Mouse (Mus musculus) kidney, adult 8-10 months (tissue): ENCODE measurements at regions not wholly inside any gene's neighbourhood (a gene's known extent, or its start where the extent isn't known, plus 50 kb on each side); places are given as distances from the start of the nearest gene placed in this dataset.
A peak's percentile ranks its signal among the peaks of the same experiment; 100 is the strongest.

Experiments used
- DNase-seq, 2 experiments: peaks; one replicate each; pipeline ENCODE4 v3.0.0; 2022

DNA sequence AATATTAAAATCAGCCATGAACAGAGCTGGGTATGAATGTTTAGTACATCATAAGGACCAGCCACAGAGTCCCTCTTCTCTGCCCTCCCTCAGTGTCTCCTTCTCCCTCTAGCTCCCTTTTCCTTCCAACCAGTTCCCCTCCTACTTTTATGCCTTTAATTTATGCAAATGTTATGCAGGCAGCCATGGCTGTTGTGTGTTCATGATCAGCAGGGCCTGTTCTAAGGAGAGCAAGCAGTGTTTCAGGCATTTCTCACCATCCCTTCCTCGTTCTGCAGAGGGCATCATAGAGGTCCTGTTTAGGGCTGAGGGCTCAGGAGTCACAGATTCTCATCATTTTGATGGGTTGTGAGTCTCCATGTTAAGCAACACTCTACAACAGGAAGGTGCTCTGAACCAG is 162.4 kb upstream of the Dkk2 start:
- no peak for DNase-seq

DNA sequence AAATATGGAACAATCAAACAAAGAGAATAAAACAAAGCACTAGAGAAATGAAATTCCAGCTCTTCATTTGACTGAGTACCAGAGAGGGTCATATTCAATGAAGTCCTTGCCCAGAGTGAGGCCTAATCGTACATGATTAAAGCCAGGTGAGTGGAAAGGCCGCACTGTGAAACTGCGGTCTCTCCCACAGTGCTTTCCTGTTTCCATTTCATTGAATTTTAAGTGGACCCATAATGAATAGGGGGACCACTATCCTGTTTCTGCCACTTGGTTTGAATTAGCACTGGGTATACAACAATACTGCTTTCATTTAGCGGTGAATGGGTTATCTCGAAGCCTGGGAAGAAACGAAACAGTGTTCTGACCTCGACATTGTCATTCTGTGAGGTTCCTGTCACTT is 144.2 kb upstream of the Dkk2 start:
- no peak for DNase-seq

DNA sequence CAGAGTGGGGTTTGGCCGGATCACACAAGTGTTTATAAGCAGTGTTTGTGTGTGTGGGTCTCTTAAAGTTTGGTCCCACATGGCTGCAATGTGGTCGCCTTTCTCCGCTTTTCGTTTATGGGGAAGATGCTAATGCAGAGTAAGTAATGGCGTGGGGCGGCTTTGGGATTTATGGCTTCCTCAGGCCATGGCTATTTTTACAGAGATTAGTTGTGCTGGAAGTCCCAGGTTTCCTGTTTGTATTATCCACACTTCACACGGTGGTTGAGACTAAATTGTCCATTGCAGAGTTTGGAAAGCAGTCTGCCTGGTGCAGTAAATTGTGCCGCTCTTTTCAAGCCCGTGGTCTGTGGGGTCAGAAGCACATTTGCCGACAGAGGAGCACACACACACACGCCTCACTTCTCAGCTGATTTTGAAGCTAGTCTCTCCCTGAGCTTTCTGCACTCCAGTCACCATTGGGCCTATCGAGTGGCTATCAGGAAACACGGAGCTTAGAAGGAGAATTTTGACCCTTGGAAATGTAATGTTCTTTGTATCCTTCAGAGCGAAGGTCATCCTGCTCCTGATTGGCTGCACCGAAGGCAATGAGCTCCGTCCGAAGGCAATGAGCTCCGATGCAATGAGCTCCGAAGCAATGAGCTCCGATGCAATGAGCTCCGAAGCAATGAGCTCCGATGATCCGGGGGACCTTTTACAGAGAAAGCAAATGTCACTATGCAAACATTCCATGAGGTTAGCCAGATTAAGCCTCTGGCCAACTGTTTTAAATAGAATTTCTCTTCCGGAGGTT is 142.9 kb upstream of the Dkk2 start:
- DNase-seq: peak; percentile 37 to 38

DNA sequence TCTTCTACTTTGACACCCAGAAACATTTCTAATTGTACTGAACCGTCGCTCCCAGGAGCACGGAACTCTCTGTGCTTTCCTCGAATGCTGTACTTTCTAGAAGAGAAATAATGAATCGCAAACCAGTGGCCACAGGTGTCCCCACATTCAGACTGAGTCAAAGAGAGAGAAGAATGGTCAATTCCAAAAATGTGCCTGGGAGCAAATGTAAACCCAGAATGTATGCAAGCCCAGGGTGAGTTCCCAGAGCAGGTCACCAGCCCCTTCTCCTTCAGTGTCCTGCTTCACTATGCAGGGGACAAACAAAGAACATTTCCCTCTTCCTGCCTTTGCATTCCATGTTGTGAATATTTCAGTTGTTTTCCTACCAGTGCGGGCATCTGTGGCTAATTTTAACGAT is 141.7 kb upstream of the Dkk2 start:
- no peak for DNase-seq

DNA sequence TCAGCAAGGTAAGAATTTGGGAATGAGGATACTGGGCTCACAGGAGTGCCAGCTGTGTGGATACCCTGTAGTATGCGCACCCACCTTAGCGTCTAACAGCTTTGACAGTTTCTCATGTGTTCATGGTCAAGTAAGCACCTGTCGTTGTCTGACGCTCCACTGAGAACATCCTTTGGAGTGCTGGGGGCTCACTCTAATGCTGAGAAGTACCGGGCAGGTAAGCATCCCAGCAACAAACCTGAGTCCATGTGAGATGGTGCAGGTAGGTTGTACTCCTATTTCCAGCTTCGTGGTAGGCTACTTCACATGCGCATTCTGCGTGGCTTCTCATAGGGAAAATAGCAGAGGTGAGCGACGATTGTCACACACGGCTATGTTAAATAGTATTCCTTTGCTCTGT is 129.3 kb upstream of the Dkk2 start:
- DNase-seq: no peak

DNA sequence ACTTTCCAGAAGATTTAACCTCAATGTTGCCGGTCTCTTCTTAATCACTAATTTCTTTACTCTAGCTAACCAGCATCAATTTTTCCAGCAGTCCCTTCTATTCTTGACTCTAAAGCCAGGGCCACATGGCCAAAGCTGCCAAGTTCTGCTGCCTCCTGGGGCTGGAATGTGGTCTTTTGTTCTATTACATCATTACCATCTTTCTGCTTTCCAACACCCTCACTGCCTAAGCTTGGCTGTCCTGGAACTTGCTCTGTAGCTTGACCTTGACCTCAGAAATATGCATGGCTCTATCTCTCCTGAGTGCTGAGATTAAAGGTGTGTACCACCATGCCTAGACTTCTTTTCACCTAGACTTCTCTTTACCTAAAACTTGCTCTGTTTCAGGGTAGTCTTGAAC is 124.5 kb upstream of the Dkk2 start:
- no peak for DNase-seq

DNA sequence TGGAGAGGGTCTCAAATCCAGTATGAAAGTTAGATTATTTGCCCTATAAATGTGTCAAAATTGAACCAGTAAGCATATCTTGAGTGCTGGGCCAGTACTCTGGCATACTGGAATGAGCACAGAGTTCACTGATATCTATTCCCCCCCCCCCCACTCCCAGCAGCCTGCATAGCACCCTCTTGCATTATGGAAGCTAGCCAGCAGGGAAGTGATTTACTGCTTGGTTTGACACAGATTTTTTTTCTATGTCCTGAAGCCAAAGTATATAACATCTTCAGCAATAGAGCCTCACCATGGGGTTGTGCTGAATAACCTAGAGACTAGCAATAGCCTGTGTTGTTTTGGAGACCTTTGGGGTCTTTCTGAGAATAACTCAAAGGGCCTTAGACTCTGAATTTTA is 123.5 kb upstream of the Dkk2 start:
- DNase-seq: no peak

DNA sequence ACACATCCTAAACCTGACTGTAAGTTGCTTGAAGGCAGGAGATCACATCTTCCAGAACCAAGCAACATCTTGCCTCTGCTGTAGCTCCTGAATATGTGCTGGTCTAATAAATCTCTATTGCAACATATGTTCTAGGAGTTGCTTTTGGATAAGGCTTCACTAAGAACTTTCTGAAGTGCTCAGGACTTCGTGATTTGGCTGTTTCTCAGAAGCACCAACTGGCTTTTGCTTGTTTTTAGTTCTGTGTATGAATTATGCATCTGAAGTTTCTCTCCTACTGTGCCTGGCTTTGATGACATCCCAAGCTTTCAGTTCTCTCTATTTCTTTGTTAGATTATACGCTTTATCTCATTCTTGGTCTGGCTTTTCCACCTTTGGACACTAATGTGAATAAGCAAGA is 122.2 kb upstream of the Dkk2 start:
- no peak for DNase-seq

DNA sequence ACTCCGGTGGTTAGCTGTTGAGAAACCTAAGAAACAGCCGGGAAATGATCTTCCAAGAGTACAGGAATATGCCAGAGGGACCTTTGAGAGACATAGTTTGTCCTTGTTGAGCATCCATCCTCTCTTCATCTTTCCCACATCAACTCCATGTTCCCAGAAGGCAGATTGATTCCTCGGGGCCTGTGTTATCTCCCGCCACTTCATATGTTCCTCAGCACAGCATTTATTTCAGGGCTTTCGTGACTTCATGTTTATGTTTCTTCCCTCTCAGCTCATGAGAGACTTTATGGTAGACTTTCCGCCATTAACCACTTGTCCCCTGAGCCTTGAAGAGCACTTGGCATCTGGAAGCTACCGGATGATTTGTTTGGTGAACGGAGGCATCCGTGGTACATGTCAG is 120.1 kb upstream of the Dkk2 start:
- no peak for DNase-seq

DNA sequence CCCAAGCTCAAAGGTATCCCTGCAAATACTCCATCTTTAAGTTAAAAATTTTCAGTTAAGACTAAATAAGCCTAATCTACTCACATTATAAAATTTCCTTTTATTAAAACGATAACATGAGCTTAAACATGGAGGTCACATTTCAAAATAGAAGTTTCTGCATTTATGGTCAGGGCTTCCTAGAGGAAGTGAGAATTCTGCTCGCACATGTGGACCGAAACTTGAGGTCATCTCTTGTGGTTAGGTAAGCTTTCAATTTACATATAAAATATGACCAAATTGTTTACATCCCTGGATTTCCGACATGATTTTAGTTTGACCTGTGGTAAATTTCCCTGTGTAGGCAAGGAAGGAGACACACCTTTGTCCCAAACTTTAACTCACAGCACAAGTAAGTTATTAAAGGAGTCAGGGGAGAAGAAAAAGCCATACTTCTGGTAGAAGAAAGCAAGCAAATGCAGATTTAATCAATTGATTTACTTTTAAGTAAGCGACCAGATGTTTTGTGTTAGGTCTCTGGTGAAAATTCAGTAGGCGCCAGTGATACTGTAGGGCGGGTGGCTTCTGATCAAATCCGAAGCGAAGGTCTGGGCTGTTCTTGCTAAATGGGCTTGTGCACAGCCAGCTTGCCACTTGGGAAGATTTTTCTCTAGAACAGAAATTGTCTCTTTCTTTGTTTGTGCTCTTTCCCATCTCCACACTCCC is 119.5 kb upstream of the Dkk2 start:
- no peak for DNase-seq

DNA sequence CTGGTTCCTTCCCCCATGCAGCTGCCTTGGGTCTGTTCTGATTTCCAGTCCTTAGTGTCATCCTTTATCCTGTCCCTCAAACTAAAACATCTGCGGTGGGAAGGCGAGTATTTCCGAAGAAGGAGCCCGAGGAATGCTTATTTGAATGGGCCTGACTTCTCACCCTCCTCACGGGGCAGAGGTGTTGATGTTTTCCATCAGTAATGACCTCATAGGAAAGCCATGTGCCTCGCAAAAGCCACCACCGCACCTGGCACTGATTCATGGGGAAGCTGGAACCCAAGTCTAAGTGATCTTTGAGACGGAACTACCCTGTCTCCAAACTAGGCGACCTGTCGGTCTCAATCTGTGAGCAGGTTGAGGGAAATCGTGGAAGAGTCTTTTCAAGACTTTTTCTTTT is 117.8 kb upstream of the Dkk2 start:
- DNase-seq: no peak

DNA sequence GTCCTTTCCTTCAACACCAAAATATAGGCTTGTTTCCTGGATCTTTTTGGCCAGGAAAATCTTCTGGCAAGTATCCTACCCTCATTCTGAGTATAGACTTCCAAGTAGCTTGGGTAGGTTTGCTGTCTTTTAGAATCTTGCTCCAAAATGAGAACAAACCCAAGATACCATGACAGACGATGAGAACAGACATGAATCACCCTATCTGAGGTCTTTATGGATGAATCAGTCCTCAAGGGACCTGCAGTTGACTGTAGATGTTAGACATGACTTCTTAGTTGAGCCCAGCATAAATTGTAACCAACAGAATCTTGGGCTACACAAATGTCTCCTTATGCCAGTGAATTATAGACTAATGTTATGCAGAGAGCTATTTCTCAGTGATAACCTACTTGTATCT is 114.3 kb upstream of the Dkk2 start:
- no peak for DNase-seq

DNA sequence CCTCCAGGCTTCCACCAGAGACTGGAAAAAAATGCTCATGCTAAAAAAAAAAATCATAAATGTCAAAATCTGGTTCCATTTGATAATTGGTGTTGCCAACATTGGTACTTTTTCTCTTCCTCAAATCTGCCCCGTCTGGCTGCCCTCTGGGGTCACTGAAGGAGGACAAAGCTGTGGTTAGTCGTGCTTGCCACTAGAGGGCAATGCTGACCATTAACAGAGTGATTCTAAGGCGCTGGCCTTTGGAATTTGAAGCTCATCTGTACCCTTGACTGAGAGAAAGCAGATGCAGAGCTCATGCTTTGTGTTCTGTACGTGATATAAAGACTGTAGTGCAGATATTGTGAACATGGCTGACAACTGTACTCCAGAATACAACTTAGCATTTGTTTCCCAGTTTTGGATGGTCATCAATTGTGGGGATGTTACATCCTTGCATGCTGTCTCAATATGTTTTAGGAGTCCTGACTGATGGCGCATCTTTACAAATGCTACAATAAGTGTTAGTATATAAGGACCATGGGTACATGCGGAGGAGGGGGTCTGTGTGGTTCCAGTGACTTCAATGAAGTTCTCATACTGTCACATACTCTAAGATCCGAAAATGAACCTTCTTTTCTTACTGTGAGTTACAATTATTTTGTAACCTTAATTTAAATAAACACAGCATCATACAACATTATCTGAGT is 109.0 kb upstream of the Dkk2 start:
- DNase-seq: peak; percentile 48 to 53

DNA sequence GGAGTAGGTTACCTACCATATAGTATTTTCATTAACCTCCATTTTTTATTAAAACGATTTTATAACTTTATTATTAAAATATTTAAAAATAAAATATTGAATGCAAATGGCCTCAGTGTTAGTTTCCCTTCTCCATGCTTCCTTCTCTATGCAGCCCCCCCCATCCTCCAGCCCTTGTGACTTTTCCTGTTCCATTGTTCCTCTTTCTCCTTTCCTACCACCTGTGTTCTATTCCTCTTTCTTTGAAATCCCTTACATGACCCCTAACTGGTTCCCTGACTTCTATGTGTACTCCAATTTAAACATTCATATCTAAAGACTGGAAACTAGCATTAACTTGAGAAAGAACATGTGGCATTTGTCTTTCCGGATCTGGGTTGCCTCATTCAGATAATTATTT is 101.8 kb upstream of the Dkk2 start:
- no peak for DNase-seq

DNA sequence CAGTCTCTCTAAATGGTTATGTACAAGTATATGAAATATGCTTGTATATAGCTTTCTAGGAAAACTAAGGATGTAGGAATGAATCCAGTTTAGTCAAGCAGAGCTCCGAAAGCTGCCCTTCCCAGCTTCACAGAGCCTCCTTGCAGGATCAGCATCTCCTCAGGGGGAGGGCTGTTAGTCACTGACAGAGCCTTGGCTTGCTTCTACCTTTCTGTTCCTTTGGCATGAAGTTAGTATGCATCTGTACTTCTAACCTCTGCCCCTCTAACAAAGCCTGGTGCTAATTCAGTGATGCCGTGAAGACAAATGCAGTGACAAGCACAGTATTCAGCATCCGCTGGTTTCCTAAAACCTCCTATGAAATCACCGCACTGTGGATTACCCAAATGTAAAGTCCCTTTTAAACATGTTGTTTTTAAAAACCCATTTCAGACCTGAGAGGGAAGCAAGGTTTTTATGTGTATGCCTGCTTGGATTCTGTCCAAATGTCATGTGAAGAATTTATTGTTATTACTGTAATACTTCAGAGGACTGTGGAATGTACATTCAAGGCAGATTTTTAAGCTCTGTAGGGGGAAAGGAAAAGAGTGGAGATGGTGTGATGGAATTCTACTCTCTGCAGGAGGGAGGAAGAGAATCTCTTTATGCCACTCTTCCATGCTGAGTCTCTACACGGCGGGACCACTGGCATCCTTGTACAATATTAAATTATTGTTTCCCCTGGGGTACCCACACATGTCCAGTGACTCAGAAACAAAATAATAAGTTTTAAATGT is 86.1 kb upstream of the Dkk2 start:
- DNase-seq: no peak

DNA sequence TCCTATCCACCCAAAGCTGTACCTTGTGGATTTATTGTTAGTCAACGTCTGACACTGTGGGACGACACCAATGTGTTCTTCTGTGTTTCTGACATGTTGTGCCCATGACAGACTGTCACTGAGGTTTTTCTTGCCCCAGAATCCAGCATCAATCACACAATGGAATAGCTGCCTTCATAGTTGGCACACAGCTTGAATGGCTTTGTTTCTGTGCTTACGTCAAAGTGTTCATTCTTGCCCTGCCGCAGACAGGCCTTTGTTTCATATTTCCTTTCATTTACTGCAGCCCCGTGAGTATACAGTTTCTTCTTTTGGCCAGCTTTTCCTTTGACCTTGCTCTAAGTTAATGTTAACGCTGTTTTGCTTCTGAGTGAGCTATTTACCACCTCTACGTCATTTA is 78.9 kb upstream of the Dkk2 start:
- DNase-seq: peak; percentile 8 to 16

DNA sequence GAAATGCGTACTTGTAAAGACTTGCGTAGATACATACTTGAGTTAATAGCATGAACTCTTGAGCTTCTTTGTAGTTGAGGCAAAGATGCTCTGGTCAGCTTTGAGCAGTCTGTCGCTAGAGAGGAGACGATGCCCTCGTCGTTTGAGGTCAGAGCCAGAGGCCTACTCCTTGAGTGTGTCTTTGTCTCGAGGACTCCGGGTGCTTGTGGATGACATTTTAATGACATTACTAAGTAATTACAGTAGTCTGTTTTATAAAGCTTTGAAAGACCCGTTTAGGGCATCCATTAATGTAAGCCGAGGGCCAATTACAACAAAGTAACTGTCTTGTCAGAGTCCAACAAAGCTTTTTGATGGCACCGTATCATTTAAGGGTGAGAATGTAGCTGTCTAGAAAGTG is 78.2 kb upstream of the Dkk2 start:
- no peak for DNase-seq

DNA sequence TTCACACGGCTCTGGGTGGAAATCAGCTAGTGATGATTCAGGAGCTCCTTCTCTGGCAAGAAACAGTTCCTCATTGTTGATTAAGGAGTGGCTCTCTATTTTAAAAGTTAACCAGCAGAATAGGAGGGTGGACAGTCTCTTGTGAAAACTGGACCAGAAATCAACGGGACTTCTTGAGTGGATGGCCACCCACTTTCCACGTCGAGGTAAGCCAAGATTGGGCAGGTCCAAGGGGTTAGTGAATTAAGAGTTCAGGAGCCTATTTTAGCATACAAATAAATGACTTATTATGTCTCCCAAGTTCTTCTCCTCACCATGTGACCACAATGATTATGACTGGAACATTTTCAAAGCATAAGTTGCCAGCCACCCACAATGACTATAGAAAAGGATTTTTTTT is 77.7 kb upstream of the Dkk2 start:
- peak in 1 of 2 experiments; percentile 12 for DNase-seq

DNA sequence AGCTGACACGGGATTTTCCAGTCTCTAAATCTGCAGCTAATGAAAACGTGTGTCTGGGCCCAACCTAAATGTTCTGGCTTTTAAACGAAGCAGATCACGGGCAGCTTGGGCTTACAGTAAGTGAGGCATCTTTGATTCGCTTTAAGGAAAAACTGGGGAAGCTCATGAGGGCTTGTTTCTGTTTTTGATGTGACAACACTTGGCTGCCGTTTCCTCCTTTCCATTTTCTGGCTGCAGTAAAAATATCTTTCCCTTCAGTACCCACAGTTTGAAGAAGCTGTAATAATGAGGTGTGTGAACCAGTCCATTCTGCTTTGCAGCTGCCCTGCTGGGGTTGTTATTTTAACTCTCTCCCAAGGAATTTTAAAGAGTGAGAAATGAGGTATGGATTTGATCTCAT is 69.9 kb upstream of the Dkk2 start:
- no peak for DNase-seq

DNA sequence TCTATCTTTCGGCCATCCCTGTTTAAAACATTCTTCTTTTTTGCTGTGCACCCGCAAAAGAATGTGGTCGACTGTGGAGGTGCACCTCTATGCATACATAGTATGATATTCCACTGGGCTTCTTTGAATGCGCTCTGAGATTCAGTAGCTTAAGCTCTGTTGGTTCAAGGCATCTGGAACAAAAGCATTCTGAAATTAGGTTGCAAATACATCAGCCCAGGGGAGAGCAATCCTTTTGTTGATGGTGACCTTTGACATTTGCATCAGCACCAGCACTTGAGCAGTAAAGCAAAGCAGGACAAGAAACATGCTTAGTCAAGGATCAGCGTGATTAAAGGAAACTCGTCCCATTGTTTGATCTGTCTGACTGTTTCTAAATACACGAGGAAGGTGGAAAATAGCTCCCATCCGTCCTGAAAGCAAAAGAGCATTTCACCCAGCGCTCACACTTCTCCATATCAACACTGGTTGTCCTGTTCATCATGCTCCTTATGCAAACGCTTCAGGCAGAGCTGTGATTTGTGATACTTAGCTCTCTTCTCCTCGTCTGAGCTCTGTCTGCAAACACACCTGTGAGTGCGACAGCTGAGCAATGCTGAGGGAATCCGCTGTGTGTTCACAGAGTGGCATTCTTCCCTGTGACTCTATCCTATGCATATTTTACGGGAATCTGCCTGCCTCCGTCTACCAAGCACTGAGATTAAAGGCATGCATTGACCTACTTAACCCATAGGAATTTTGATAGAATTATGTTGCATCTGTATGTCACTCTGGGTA is 67.4 kb upstream of the Dkk2 start:
- DNase-seq: no peak

DNA sequence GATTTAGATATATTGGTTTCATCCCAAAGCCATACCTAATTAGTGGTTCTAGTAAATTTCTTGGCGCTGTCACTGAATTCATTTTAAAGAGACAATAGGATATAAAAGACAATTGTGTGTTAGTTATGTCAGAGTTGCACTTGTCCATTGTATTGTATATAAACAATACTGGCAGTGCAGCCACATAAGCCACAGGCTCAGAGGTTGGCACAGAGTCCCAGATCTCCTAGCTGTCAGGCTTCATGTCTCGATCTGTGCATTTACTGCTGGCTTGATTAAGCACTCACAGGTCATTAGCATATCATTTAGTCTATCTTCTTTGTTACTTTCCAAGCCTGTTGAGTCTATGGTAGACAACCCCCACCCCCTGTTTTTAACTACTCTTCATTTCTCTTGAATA is 66.6 kb upstream of the Dkk2 start:
- no peak for DNase-seq

DNA sequence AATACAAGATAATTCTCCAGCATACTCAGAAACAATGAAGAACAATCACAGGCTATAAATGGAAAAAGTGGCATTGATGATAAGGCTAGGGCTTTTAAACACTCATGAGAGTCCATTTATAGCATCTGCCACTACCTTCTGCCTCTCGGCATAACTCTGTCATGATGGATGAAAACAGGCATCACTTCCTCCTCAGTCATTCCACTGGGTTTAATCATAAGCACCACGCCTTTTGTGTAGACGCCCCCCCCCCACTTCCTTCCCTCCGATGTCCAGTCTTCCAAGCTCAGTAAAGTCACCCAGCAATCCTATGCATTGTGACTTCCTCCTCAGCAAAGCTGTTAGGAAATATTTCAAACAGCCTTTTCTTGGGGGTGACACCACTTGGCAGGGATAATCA is 63.1 kb upstream of the Dkk2 start:
- no peak for DNase-seq

DNA sequence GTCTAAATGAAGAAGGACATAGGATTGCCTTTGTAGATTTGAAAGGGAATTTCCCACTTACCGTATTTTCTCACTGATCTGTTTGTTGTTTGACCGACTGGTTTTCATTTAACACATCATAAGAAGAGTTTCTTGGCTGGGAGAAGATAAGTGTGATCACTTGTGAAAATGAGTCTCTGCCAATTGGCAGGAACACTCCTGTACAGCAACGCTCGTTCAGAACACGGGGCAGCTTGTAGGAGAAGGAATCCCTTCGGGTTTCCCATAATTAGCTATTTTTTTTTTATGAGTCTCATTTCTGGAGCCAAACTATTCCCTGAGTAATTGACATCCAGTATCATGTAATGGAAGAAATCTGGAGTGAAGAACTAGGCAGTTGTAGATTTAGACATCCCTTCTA is 61.8 kb upstream of the Dkk2 start:
- DNase-seq: no peak
